Comparison of ENCODE assay signal across 11 mouse cellular contexts in the genomic region with DNA sequence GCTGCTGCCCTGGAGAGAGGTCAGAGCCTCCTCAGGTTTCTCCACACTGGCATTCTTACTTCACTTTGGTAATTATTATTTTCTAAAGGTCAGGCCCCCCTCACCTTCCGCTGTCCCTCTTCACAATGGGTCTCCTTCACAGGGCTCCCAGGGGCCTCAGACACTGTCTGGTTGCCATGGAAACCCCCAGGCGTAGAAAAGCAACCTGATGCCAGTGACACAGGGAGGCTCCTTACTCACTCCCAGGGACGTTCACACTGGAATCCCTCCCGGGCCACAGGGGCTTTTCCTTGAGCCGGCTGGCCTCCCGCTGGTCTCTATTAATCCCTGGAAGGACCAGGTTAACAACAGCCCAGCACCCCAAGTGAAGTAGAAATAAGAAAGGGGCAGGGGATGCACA. TPM values are rescaled to one million over a fixed set of nuclear protein-coding genes. Genes with fewer than 3 reads are reported as not detected.
DNase-seq lines count a peak whose midpoint lies in the region; ATAC-seq and TF ChIP-seq lines count a peak whose summit lies in the region.
"Had no signal": no experiment of that assay in that cellular context is flagged by ENCODE, and none has a peak within 500 bp of the region (broad histone marks: within the 10 kb centered on the region; RNA-seq: fewer than 3 reads in every experiment).

No protein-coding gene starts in this region.

- no peak for TF ChIP-seq POLR2A in thymus, adult 2 months (IDR thresholded peaks at IDR 0.05; ENCODE audit: control insufficient read depth, extremely low read depth, insufficient read depth, low read length, poor library complexity)

- TF ChIP-seq CTCF in hindbrain, postnatal 0 days (IDR thresholded peaks at IDR 0.05; ENCODE audit: low read depth): no peak
- no peak for TF ChIP-seq CTCF in thymus, adult 2 months (IDR thresholded peaks at IDR 0.05; ENCODE audit: borderline replicate concordance, control insufficient read depth, extremely low read depth, insufficient read depth, low read length, poor library complexity)

- no peak overlapping the region; the same call in 1 of the 2 replicates for H3K9ac ChIP-seq in kidney, embryonic 15.5 days
- H3K9ac ChIP-seq in embryonic facial prominence, embryonic 11.5 days (replicated peaks; ENCODE audit: low read length): no peak overlapping the region; the same call in none of the 2 replicates
- no peak overlapping the region; the same call in 1 of the 2 replicates for H3K9ac ChIP-seq in hindbrain, postnatal 0 days (replicated peaks; ENCODE audit: low read length)
- no peak overlapping the region for H3K9ac ChIP-seq in neural tube, embryonic 14.5 days (replicated peaks; ENCODE audit: low read depth, low read length)

- H3K4me3 ChIP-seq in kidney, embryonic 15.5 days (replicated peaks): no peak overlapping the region
- no peak overlapping the region for H3K4me3 ChIP-seq in embryonic facial prominence, embryonic 11.5 days (ENCODE audit: low read depth, low read length)
- no peak overlapping the region for H3K4me3 ChIP-seq in hindbrain, postnatal 0 days (ENCODE audit: low read length)
- no peak overlapping the region for H3K4me3 ChIP-seq in neural tube, embryonic 14.5 days (ENCODE audit: low read depth, low read length)
- H3K4me3 ChIP-seq in thymus, adult 2 months (ENCODE audit: control insufficient read depth, insufficient read depth, low read length): no peak overlapping the region
- H3K4me3 ChIP-seq: megakaryocyte, embryonic 14.5 days had no signal

- no peak for DNase-seq in kidney, adult 18-20 months
- DNase-seq in embryonic facial prominence, embryonic 11.5 days (ENCODE audit: low spot score): peak; percentile 95
- DNase-seq in hindbrain, postnatal 0 days (ENCODE audit: low spot score): peak; percentile 63
- DNase-seq in spleen, adult 12 weeks (ENCODE audit: low spot score): no peak
- no peak for DNase-seq in left cerebral cortex, adult 18-20 months (ENCODE audit: low spot score in 2 of 2)
- DNase-seq in thymus, adult 2 months: no peak
- DNase-seq: cerebellum, adult 11 months; gastrocnemius, postnatal 14 days had no signal

- H3K9me3 ChIP-seq in kidney, embryonic 15.5 days (replicated peaks): no peaks in the 10 kb centered on the region
- H3K9me3 ChIP-seq in embryonic facial prominence, embryonic 11.5 days (replicated peaks; ENCODE audit: control insufficient read depth, low read length): no peaks in the 10 kb centered on the region
- no peaks in the 10 kb centered on the region for H3K9me3 ChIP-seq in hindbrain, postnatal 0 days (ENCODE audit: low read length)
- H3K9me3 ChIP-seq in neural tube, embryonic 14.5 days (ENCODE audit: control insufficient read depth, low read length): no peaks in the 10 kb centered on the region
- H3K9me3 ChIP-seq: megakaryocyte, embryonic 14.5 days had no signal

- peak overlapping the region; percentile 89 for H3K27ac ChIP-seq in kidney, embryonic 15.5 days
- peak overlapping the region; percentile 96 for H3K27ac ChIP-seq in embryonic facial prominence, embryonic 11.5 days (replicated peaks; ENCODE audit: low read depth, low read length)
- peak overlapping the region; percentile 12; the same call in 1 of the 2 replicates for H3K27ac ChIP-seq in hindbrain, postnatal 0 days
- peak overlapping the region; percentile 52; the same call in 1 of the 2 replicates for H3K27ac ChIP-seq in neural tube, embryonic 14.5 days (ENCODE audit: low read depth, low read length)
- H3K27ac ChIP-seq in thymus, adult 2 months (ENCODE audit: control insufficient read depth, insufficient read depth, low read length): no peak overlapping the region

- peak; percentile 85 for ATAC-seq in kidney, embryonic 15.5 days (replicated peaks; ENCODE audit: low FRiP score)
- ATAC-seq in embryonic facial prominence, embryonic 11.5 days (replicated peaks; ENCODE audit: insufficient number of reproducible peaks, low FRiP score, low TSS enrichment, low read depth): peak; percentile 83
- ATAC-seq in hindbrain, postnatal 0 days: no peak
- ATAC-seq in neural tube, embryonic 14.5 days (ENCODE audit: low read depth): no peak

- no peaks in the 10 kb centered on the region for H3K36me3 ChIP-seq in kidney, embryonic 15.5 days
- H3K36me3 ChIP-seq in embryonic facial prominence, embryonic 11.5 days (replicated peaks; ENCODE audit: control insufficient read depth, insufficient read depth, low read depth, low read length): peaks cover 35% of the 10 kb centered on the region
- no peaks in the 10 kb centered on the region for H3K36me3 ChIP-seq in hindbrain, postnatal 0 days (ENCODE audit: insufficient read depth, low read length)
- H3K36me3 ChIP-seq in neural tube, embryonic 14.5 days (ENCODE audit: control insufficient read depth, insufficient read depth, low read length): no peaks in the 10 kb centered on the region
- H3K36me3 ChIP-seq in thymus, adult 2 months (ENCODE audit: control insufficient read depth, insufficient read depth, low read length): no peaks in the 10 kb centered on the region

- peaks cover 55% of the 10 kb centered on the region for H3K4me1 ChIP-seq in kidney, embryonic 15.5 days
- peaks cover 32% of the 10 kb centered on the region for H3K4me1 ChIP-seq in embryonic facial prominence, embryonic 11.5 days (ENCODE audit: control insufficient read depth, insufficient read depth, low read length)
- H3K4me1 ChIP-seq in hindbrain, postnatal 0 days (ENCODE audit: insufficient read depth, low read length): peaks cover 24% of the 10 kb centered on the region
- peaks cover 36% of the 10 kb centered on the region for H3K4me1 ChIP-seq in neural tube, embryonic 14.5 days (ENCODE audit: control insufficient read depth, insufficient read depth, low read length)
- peaks cover 12% of the 10 kb centered on the region for H3K4me1 ChIP-seq in thymus, adult 2 months (replicated peaks; ENCODE audit: control insufficient read depth, insufficient read depth, low read length)
- H3K4me1 ChIP-seq: megakaryocyte, embryonic 14.5 days had no signal

- peak overlapping the region; percentile 46 for H3K4me2 ChIP-seq in kidney, embryonic 15.5 days
- peak overlapping the region; percentile 29 for H3K4me2 ChIP-seq in embryonic facial prominence, embryonic 11.5 days (ENCODE audit: low read depth, low read length)
- peak overlapping the region; percentile 21; the same call in 1 of the 2 replicates for H3K4me2 ChIP-seq in hindbrain, postnatal 0 days (ENCODE audit: low read depth, low read length)
- peak overlapping the region; percentile 36; the same call in 1 of the 2 replicates for H3K4me2 ChIP-seq in neural tube, embryonic 14.5 days (ENCODE audit: low read depth, low read length)

- WGBS in kidney, embryonic 15.5 days: 2% methylated on average over 6 of the region's 6 CpGs
- WGBS in embryonic facial prominence, embryonic 11.5 days: 0% methylated on average over 6 of the region's 6 CpGs
- WGBS in hindbrain, postnatal 0 days: under 1% methylated on average over 6 of the region's 6 CpGs
- WGBS in neural tube, embryonic 14.5 days: under 1% methylated on average over 6 of the region's 6 CpGs
- 60% methylated on average over 6 of the region's 6 CpGs for WGBS in thymus, adult 2 months

- H3K27me3 ChIP-seq in kidney, embryonic 15.5 days: no peaks in the 10 kb centered on the region
- H3K27me3 ChIP-seq in embryonic facial prominence, embryonic 11.5 days (ENCODE audit: control insufficient read depth, insufficient read depth, low read length): no peaks in the 10 kb centered on the region
- H3K27me3 ChIP-seq in hindbrain, postnatal 0 days (ENCODE audit: insufficient read depth, low read length): no peaks in the 10 kb centered on the region
- no peaks in the 10 kb centered on the region for H3K27me3 ChIP-seq in neural tube, embryonic 14.5 days (ENCODE audit: control insufficient read depth, insufficient read depth, low read length)
- no peaks in the 10 kb centered on the region for H3K27me3 ChIP-seq in thymus, adult 2 months (ENCODE audit: control insufficient read depth, insufficient read depth, low read length)

RNA-seq across cellular contexts. Expression of a gene that starts 14.4 kb away (rescaled TPM):
- polyA plus RNA-seq in kidney, embryonic 15.5 days (2015; fragmentation: Nextera tagmentation; extraction: Ambion mirVana): 18.9 and 27.0 TPM in 2 replicates
- 161 and 177 TPM in 2 replicates for polyA plus RNA-seq in embryonic facial prominence, embryonic 11.5 days (2014; fragmentation: Nextera tagmentation; extraction: Ambion mirVana)
- 19.3 and 28.9 TPM in 2 replicates for total RNA-seq in hindbrain, postnatal 0 days (2014; rRNA removed)
- polyA plus RNA-seq in hindbrain, postnatal 0 days (2015; fragmentation: Nextera tagmentation; extraction: Ambion mirVana): 7.4 and 8.1 TPM in 2 replicates
- 11.3 and 26.0 TPM in 2 replicates for polyA plus RNA-seq in neural tube, embryonic 14.5 days (2014; fragmentation: Nextera tagmentation; extraction: Ambion mirVana)
- under 1 TPM; 0.86 to 0.91 TPM for total RNA-seq in left cerebral cortex, adult 18-20 months (2021)
- 0.32 and 0.47 TPM in 2 replicates for polyA plus RNA-seq in thymus, adult 2 months (2012; rRNA removed)

RNA-seq across cellular contexts. Expression of a gene that starts 26.1 kb away (rescaled TPM):
- polyA plus RNA-seq in kidney, embryonic 15.5 days (2015; fragmentation: Nextera tagmentation; extraction: Ambion mirVana): 46.5 and 51.7 TPM in 2 replicates
- 39.1 and 40.6 TPM in 2 replicates for polyA plus RNA-seq in embryonic facial prominence, embryonic 11.5 days (2014; fragmentation: Nextera tagmentation; extraction: Ambion mirVana)
- 53.7 and 57.9 TPM in 2 replicates for total RNA-seq in hindbrain, postnatal 0 days (2014; rRNA removed)
- 55.9 and 57.9 TPM in 2 replicates for polyA plus RNA-seq in hindbrain, postnatal 0 days (2015; fragmentation: Nextera tagmentation; extraction: Ambion mirVana)
- 51.0 and 53.6 TPM in 2 replicates for polyA plus RNA-seq in neural tube, embryonic 14.5 days (2014; fragmentation: Nextera tagmentation; extraction: Ambion mirVana)
- total RNA-seq in left cerebral cortex, adult 18-20 months (2021): 10 to 100 TPM; 33.2 to 34.9 TPM
- polyA plus RNA-seq in thymus, adult 2 months (2012; rRNA removed): 38.4 and 40.0 TPM in 2 replicates

Comparison
In these comparisons a context has a peak if more than half of its experiments do, and no peak if none do; other contexts are left out.
1. ATAC-seq: peak in kidney, embryonic 15.5 days (single experiment) and embryonic facial prominence, embryonic 11.5 days (single experiment); none in hindbrain, postnatal 0 days (single experiment) and neural tube, embryonic 14.5 days (single experiment).
2. DNase-seq: peak in embryonic facial prominence, embryonic 11.5 days (single experiment) and hindbrain, postnatal 0 days (single experiment); none in kidney, adult 18-20 months (single experiment), spleen, adult 12 weeks (single experiment), left cerebral cortex, adult 18-20 months (0 of 2) and thymus, adult 2 months (single experiment).
3. Peak in every context shown above with its lines, with median percentiles within 50 percentile points of each other: H3K4me2 ChIP-seq.